Mouse (Mus musculus) CH12.LX (cell line): Measurements from ENCODE around the gene Creb3l2.

Source experiments
- CTCF ChIP-seq, 2 experiments: IDR thresholded peaks in 1 of 2; conservative IDR thresholded peaks in 1 of 2; 2 replicates each; pipeline ENCODE4 v1.5.1; 2011 to 2012; ENCODE audit warnings: low read depth in 2 of 2, low read length in 2 of 2, improper control_type of control experiment in 1 of 2, inconsistent platforms in 1 of 2, mild to moderate bottlenecking in 1 of 2, moderate library complexity in 1 of 2
- ELF1 ChIP-seq: IDR thresholded peaks from 2 replicates; pipeline ENCODE4 v1.6.1; 2014; ENCODE audit warnings: low read depth, mild to moderate bottlenecking, inconsistent platforms, low read length, improper control_type of control experiment
- EP300 ChIP-seq: IDR thresholded peaks from 2 replicates; pipeline ENCODE4 v1.6.1; 2011; ENCODE audit warnings: low read length, improper control_type of control experiment
- ETS1 ChIP-seq: conservative IDR thresholded peaks from 2 replicates; pipeline ENCODE4 v1.6.1; 2012; ENCODE audit warnings: low read depth, mild to moderate bottlenecking, inconsistent platforms, low read length, improper control_type of control experiment, moderate library complexity
- GABPA ChIP-seq: IDR thresholded peaks from 2 replicates; pipeline ENCODE4 v1.6.1; 2012; ENCODE audit warnings: low read depth, low read length, improper control_type of control experiment, inconsistent platforms; ENCODE audit not compliant: insufficient replicate concordance
- HCFC1 ChIP-seq: IDR thresholded peaks from 2 replicates; pipeline ENCODE4 v1.6.1; 2012; ENCODE audit warnings: low read depth, mild to moderate bottlenecking, inconsistent platforms, low read length, improper control_type of control experiment
- JUND ChIP-seq: conservative IDR thresholded peaks from 2 replicates; pipeline ENCODE4 v1.6.1; 2011; ENCODE audit warnings: low read depth, low read length, improper control_type of control experiment
- KAT2A ChIP-seq: IDR thresholded peaks from 2 replicates; pipeline ENCODE4 v1.6.1; 2012; ENCODE audit warnings: low read length, improper control_type of control experiment, inconsistent platforms; ENCODE audit not compliant: insufficient replicate concordance
- MAFK ChIP-seq: IDR thresholded peaks from 2 replicates; pipeline ENCODE4 v1.6.1; 2011; ENCODE audit warnings: low read length, improper control_type of control experiment; ENCODE audit not compliant: insufficient replicate concordance
- POLR2A ChIP-seq: IDR thresholded peaks from 2 replicates; pipeline ENCODE4 v1.6.1; 2011; ENCODE audit warnings: low read depth, mild to moderate bottlenecking, improper control_type of control experiment, low read length
- SIN3A ChIP-seq: IDR thresholded peaks from 2 replicates; pipeline ENCODE4 v1.6.1; 2012; ENCODE audit warnings: low read length, improper control_type of control experiment, inconsistent platforms
- TBP ChIP-seq: conservative IDR thresholded peaks from 2 replicates; pipeline ENCODE4 v1.6.1; 2011; ENCODE audit warnings: low read depth, low read length, improper control_type of control experiment
- USF1 ChIP-seq: IDR thresholded peaks from 2 replicates; pipeline ENCODE4 v1.6.1; 2014; ENCODE audit warnings: low read depth, mild to moderate bottlenecking, inconsistent platforms, low read length, improper control_type of control experiment
- ZNF384 ChIP-seq: IDR thresholded peaks from 2 replicates; pipeline ENCODE4 v1.6.1; 2012; ENCODE audit warnings: low read depth, low read length, improper control_type of control experiment, inconsistent platforms

DNA sequence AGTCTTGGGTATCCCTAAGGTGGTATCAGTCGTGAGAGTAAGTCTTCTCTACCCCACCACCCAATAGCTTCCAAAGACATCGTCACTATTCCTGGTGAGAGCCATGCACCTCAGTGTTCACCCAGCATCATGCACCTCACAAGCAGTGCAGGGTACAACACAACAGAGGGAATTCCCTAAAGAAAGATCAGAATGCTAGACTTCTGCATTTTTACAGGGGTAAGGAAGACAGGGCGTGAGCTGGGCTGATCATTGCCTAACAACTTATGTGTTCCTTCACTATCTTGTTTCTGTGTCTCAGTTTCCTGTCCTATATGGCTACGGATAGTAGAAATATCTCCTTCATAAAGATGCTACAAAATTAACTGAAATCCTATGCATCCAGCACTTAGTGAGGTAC lies 155.8 kb downstream of the Creb3l2 start:
- TF ChIP-seq EP300 (no peak), TBP (no peak), MAFK (no peak), POLR2A (no peak), JUND (no peak), KAT2A (no peak), GABPA (no peak), CTCF (conservative IDR thresholded peaks at IDR 0.05 in 1 of 2, IDR thresholded peaks at IDR 0.05 in 1 of 2; ENCODE audit: low read depth in 2 of 2, low read length in 2 of 2) (no peak), HCFC1 (no peak), ELF1 (no peak), SIN3A (no peak), ETS1 (no peak), ZNF384 (no peak), USF1 (no peak)
